Mouse (Mus musculus) retina, embryonic 14.5 days (tissue): ENCODE results near the gene 2310057M21Rik.

Source experiments
- DNase-seq: peaks from one replicate; pipeline ENCODE4 v3.0.0-alpha.2; 2015; ENCODE audit warnings: low spot score

The 2310057M21Rik gene

GRCm38 (mm10) chr7:131322192-131322591 lies 40.4 kb downstream of the 2310057M21Rik start, which contains the start of gene Cuzd1:
Gene Cuzd1 (minus strand): TSS chr7:131322292.
- DNase-seq: no peak

DNA sequence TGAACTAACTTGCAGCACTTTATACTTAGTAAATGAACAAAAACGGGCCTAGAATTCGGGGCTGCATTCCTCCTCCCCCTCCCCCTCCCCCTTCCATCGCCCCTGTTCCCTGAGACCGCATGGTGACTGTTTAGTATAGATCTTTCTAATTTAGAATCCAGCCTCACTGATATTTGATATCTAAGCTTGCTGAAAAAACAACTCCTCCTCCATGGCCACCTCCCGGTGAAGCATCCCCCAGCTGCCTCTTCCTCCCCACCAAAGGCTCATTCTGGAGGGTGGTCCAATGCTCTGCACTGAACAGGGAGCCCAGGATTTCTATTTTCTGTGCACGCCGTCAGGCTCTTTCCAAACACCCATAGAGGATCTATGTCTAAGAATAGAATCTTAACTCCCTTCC lies 44.2 kb downstream of the 2310057M21Rik start:
- DNase-seq: no peak

- DNase-seq: no peak
Measured at GRCm38 (mm10) chr7:131317587-131317986, 45.0 kb downstream of the 2310057M21Rik start.

DNA sequence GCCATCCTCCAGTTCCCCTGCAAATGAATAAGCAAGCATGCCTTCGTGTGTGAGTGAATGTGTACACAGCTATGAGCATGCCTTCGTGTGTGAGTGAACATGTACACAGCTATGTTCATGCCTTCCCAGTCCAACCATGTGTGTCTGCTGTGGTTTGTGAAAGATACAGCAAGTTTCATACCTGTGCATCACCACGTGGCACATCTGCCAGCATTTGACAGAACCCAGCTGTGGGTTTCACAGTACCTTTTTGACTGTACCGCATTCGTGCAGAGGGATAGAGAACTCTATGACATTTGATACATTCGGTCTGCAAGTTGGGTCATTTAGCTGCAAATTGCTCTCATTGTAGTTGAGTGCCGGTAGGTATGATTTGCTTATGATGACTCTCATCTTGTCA lies 48.1 kb downstream of the 2310057M21Rik start:
- no peak for DNase-seq

- no peak for DNase-seq
Measured at GRCm38 (mm10) chr7:131306733-131307132, 55.8 kb downstream of the 2310057M21Rik start.

GRCm38 (mm10) chr7:131303340-131303739 lies 59.2 kb downstream of the 2310057M21Rik start:
- DNase-seq: no peak

DNA sequence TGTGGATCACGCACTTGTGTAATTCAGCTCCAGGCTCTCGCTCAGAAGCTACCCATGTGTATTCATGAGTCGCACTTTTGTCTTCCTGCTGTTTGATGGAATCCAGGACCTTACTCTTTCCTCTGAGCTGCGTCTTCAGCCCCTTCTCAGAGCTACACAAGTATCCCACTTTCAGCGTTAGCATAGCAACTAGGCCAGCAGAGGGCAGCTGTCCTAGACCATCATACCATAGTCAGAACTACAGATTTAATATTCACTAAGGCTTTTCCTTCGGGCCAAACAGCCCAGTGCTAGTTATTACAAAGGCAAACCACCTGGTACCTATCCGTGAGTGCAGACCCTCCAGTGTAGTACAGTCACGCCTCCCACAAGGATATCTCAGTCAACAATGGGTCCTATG lies 65.4 kb downstream of the 2310057M21Rik start:
- DNase-seq: no peak
